Mouse (Mus musculus) left cerebral cortex, postnatal 36 days (tissue): ENCODE results near the gene Mdh2. TPM values are rescaled to one million over a fixed set of nuclear protein-coding genes. Genes with fewer than 3 reads are reported as not detected.
A peak's percentile ranks its signal among the peaks of the same experiment; 100 is the strongest.

Experiments
- DNase-seq, 2 experiments: peaks; one replicate each; pipeline ENCODE4 v3.0.0; 2021 to 2022; ENCODE audit warnings: low spot score in 2 of 2, mixed read lengths in 1 of 2
- intact Hi-C: fragments of 180-260 bp; cut with DNase I; formaldehyde crosslinking; loops from one replicate; pipeline ENCODE4 v1.15.1; 2025
- total RNA-seq, 2 experiments: library from RNA; stranded (reverse); gene quantifications; 2 replicates each; pipeline ENCODE4 v1.2.3; 2021

Mdh2 gene
- total RNA-seq, 2 experiments from 2014 or later = 374 to 435 TPM

- DNase-seq = peak; percentile 39 to 59
- intact Hi-C loops = loop anchor here (1.0 to 5.0 kb wide), 4 partner anchors 131 to 361 kb away; partner anchors contain the start of gene Rhbdd2
Measured at GRCm38 (mm10) chr5:135763526-135763925, 14.8 kb upstream of the Mdh2 start.

GRCm38 (mm10) chr5:135764971-135765370 is 13.3 kb upstream of the Mdh2 start:
- intact Hi-C loops = loop anchor here (5.0 kb wide), 2 partner anchors 133 to 363 kb away; partner anchors contain the start of gene Rhbdd2
- no peak for DNase-seq

GRCm38 (mm10) chr5:135772519-135772918 is 5.8 kb upstream of the Mdh2 start:
- DNase-seq = no peak
- intact Hi-C loops = no loop called here

GRCm38 (mm10) chr5:135776546-135776945 is 1.7 kb upstream of the Mdh2 start:
- intact Hi-C loops = loop anchor here (5.0 kb wide), 1 partner anchor 144 kb away; the partner anchor contains the start of gene Rhbdd2

GRCm38 (mm10) chr5:135777796-135778470 is 347 bp upstream of the Mdh2 start, which contains the start of gene Styxl1:
Gene Styxl1 (minus strand): TSS chr5:135778385.
- DNase-seq = no peak
- intact Hi-C loops = loop anchor here (5.0 kb wide), 1 partner anchor 146 kb away; the partner anchor contains the start of gene Rhbdd2

More at GRCm38 (mm10) chr5:135776546-135776945, 1.7 kb upstream of the Mdh2 start:
- no peak for DNase-seq

- no peak for DNase-seq
- intact Hi-C loops = no loop called here
Measured at GRCm38 (mm10) chr5:135780331-135780730, 2.1 kb downstream of the Mdh2 start.

GRCm38 (mm10) chr5:135782901-135783300 is 4.6 kb downstream of the Mdh2 start:
- no peak for DNase-seq
- intact Hi-C loops = no loop called here

GRCm38 (mm10) chr5:135793996-135794858 is 15.9 kb downstream of the Mdh2 start:
- intact Hi-C loops = loop anchor here (1.0 kb wide), 1 partner anchor 61 kb away; no protein-coding TSS in a partner anchor
- DNase-seq = peak; percentile 86 to 89

GRCm38 (mm10) chr5:135794859-135795181 is 16.5 kb downstream of the Mdh2 start:
- intact Hi-C loops = loop anchor here (1.0 kb wide), 1 partner anchor 60 kb away; no protein-coding TSS in a partner anchor
- no peak for DNase-seq

- DNase-seq = no peak
Measured at GRCm38 (mm10) chr5:135799746-135800145, 21.5 kb downstream of the Mdh2 start.

GRCm38 (mm10) chr5:135800927-135801326 is 22.6 kb downstream of the Mdh2 start:
- intact Hi-C loops = no loop called here
- DNase-seq = no peak

More at GRCm38 (mm10) chr5:135799746-135800145, 21.5 kb downstream of the Mdh2 start:
- intact Hi-C loops = no loop called here

- intact Hi-C loops = no loop called here
- DNase-seq = no peak
Measured at GRCm38 (mm10) chr5:135802641-135803040, 24.4 kb downstream of the Mdh2 start.

GRCm38 (mm10) chr5:135803135-135803534 is 24.9 kb downstream of the Mdh2 start:
- intact Hi-C loops = no loop called here
- no peak for DNase-seq

- no peak for DNase-seq
- intact Hi-C loops = no loop called here
Measured at GRCm38 (mm10) chr5:135803676-135804075, 25.4 kb downstream of the Mdh2 start.

- DNase-seq = no peak
- intact Hi-C loops = no loop called here
Measured at GRCm38 (mm10) chr5:135804735-135805134, 26.5 kb downstream of the Mdh2 start.

- intact Hi-C loops = loop anchor here (2.0 kb wide), 1 partner anchor 40 kb away; no protein-coding TSS in a partner anchor
- DNase-seq = peak; percentile 91
Measured at GRCm38 (mm10) chr5:135806555-135807262, 28.4 kb downstream of the Mdh2 start, which contains the start of gene Srrm3. Gene Srrm3 (plus strand): TSS chr5:135806890.

GRCm38 (mm10) chr5:135807263-135807637 is 29.0 kb downstream of the Mdh2 start:
- intact Hi-C loops = loop anchor here (2.0 kb wide), 1 partner anchor 40 kb away; no protein-coding TSS in a partner anchor
- DNase-seq = peak; percentile 40 to 54

- intact Hi-C loops = no loop called here
- DNase-seq = peak; percentile 70 to 73
Measured at GRCm38 (mm10) chr5:135812991-135813390, 34.7 kb downstream of the Mdh2 start.

- intact Hi-C loops = no loop called here
- DNase-seq = no peak
Measured at GRCm38 (mm10) chr5:135818491-135818890, 40.2 kb downstream of the Mdh2 start.
